8 mouse cellular contexts compared by ENCODE assay signal in the genomic region with DNA sequence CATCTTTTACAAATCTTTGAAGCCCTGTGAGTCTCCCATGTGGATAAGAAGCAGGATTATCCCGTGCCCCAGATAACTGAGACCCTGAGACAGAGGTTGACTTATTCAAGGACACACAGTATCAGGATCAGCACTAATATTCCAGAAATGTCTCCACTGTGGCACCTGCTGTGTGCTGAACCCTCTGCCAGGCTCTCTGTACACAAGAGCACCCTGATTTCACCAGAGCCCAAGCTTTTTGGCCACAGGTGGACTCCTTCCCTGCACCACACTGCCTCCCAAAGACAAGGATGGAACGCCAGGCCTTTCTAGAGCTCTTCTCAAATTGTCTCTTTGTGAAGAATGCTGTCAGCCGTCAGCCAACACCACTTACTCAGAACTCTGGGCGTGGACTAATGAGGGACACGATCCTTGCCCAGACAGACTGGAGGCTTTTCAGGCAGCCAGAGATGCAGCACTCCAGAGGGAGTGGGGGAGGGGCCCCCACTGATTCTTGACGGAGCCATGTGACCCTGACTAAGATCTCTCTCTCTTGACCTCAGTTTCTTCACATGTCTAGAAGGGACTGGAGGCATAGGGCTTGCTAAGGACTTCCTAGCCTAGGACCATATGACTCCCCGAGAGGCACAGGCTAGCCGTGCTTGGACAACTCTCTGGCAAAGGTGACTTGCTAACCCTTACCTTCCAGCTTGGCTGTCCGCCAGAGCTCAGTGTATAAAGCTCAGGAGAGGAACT.
DNase-seq lines count a peak whose midpoint lies in the region; ATAC-seq and TF ChIP-seq lines count a peak whose summit lies in the region.

No protein-coding gene starts in this region.

- DNase-seq in midbrain, embryonic 10.5 days (ENCODE audit: low spot score): no peak
- DNase-seq in gastrocnemius, adult 8-10 months (ENCODE audit: low spot score in 2 of 2): peak; percentile 59 to 72
- no peak for DNase-seq in hindbrain, postnatal 0 days (ENCODE audit: low spot score)
- DNase-seq in lung, postnatal 36 days: peak; percentile 88
- no peak for DNase-seq in thymus, postnatal 10 days (ENCODE audit: low spot score in 2 of 2)
- DNase-seq in neural tube, embryonic 10.5 days (ENCODE audit: extremely low spot score, low spot score): no peak

- no peak overlapping the region for H3K4me2 ChIP-seq in midbrain, embryonic 16.5 days (ENCODE audit: low read length)
- no peak overlapping the region for H3K4me2 ChIP-seq in hindbrain, postnatal 0 days (ENCODE audit: low read depth, low read length)

- H3K4me1 ChIP-seq in midbrain, embryonic 10.5 days: peaks cover 28% of the 10 kb centered on the region
- H3K4me1 ChIP-seq in midbrain, embryonic 16.5 days (ENCODE audit: control insufficient read depth, insufficient read depth, low read length): peaks cover 2% of the 10 kb centered on the region; the same call in 1 of the 2 replicates
- 0 out of 2 replicates have a peak, but pooled peaks cover 4% of the 10 kb centered on the region for H3K4me1 ChIP-seq in hindbrain, postnatal 0 days (ENCODE audit: insufficient read depth, low read length)

- no peak for ATAC-seq in midbrain, embryonic 16.5 days
- ATAC-seq in hindbrain, postnatal 0 days: 0 out of 2 replicates have a peak, but pooled peaks have one; percentile 13
- no peak for ATAC-seq in monocyte, adult 5-6 weeks (replicated peaks; ENCODE audit: insufficient number of reproducible peaks, low FRiP score, low TSS enrichment, poor library complexity, severe bottlenecking)

- H3K9ac ChIP-seq in midbrain, embryonic 16.5 days (ENCODE audit: low read depth, low read length): no peak overlapping the region
- no peak overlapping the region for H3K9ac ChIP-seq in hindbrain, postnatal 0 days (replicated peaks; ENCODE audit: low read length)

- peak overlapping the region; percentile 46; the same call in 1 of the 2 replicates for H3K27ac ChIP-seq in midbrain, embryonic 10.5 days (replicated peaks)
- no peak overlapping the region for H3K27ac ChIP-seq in midbrain, embryonic 16.5 days (ENCODE audit: low read length)
- H3K27ac ChIP-seq in hindbrain, postnatal 0 days: no peak overlapping the region

- H3K27me3 ChIP-seq in midbrain, embryonic 10.5 days (ENCODE audit: low read depth, poor library complexity, severe bottlenecking): peaks cover 41% of the 10 kb centered on the region
- H3K27me3 ChIP-seq in midbrain, embryonic 16.5 days (ENCODE audit: control insufficient read depth, insufficient read depth, low read depth, low read length): no peaks in the 10 kb centered on the region; the same call in 1 of the 2 replicates
- H3K27me3 ChIP-seq in hindbrain, postnatal 0 days (ENCODE audit: insufficient read depth, low read length): no peaks in the 10 kb centered on the region

- no peak for TF ChIP-seq CTCF in hindbrain, postnatal 0 days (IDR thresholded peaks at IDR 0.05; ENCODE audit: low read depth)

- H3K4me3 ChIP-seq in midbrain, embryonic 10.5 days: no peak overlapping the region
- H3K4me3 ChIP-seq in midbrain, embryonic 16.5 days (ENCODE audit: low read depth, low read length): no peak overlapping the region
- H3K4me3 ChIP-seq in hindbrain, postnatal 0 days (ENCODE audit: low read length): no peak overlapping the region

- WGBS in midbrain, embryonic 10.5 days: 41% methylated on average over 9 of the region's 9 CpGs
- WGBS in midbrain, embryonic 16.5 days: 42% methylated on average over 9 of the region's 9 CpGs
- 30% methylated on average over 9 of the region's 9 CpGs for WGBS in hindbrain, postnatal 0 days

- H3K36me3 ChIP-seq in midbrain, embryonic 10.5 days: no peaks in the 10 kb centered on the region
- no peaks in the 10 kb centered on the region for H3K36me3 ChIP-seq in midbrain, embryonic 16.5 days (ENCODE audit: control insufficient read depth, insufficient read depth, low read length)
- H3K36me3 ChIP-seq in hindbrain, postnatal 0 days (ENCODE audit: insufficient read depth, low read length): no peaks in the 10 kb centered on the region

- H3K9me3 ChIP-seq in midbrain, embryonic 10.5 days (replicated peaks): no peaks in the 10 kb centered on the region
- H3K9me3 ChIP-seq in midbrain, embryonic 16.5 days (replicated peaks; ENCODE audit: control insufficient read depth, low read length, poor library complexity, severe bottlenecking): no peaks in the 10 kb centered on the region
- no peaks in the 10 kb centered on the region for H3K9me3 ChIP-seq in hindbrain, postnatal 0 days (ENCODE audit: low read length)

Comparison
In these comparisons a context has a peak if more than half of its experiments do, and no peak if none do; other contexts are left out.
1. DNase-seq: peak in gastrocnemius, adult 8-10 months (2 of 2) and lung, postnatal 36 days (single experiment); none in midbrain, embryonic 10.5 days (single experiment), hindbrain, postnatal 0 days (single experiment), thymus, postnatal 10 days (0 of 2) and neural tube, embryonic 10.5 days (single experiment).